In genomic region chr9:79816013-79816412, GRCm38 (mm10) we compare ENCODE assay signal across 21 mouse cellular contexts. TPM values are rescaled to one million over a fixed set of nuclear protein-coding genes. Genes with fewer than 3 reads are reported as not detected.
DNase-seq lines count a peak whose midpoint lies in the region; ATAC-seq and TF ChIP-seq lines count a peak whose summit lies in the region.
"Had no signal": no experiment of that assay in that cellular context is flagged by ENCODE, and none has a peak within 500 bp of the region (broad histone marks: within the 10 kb centered on the region; RNA-seq: fewer than 3 reads in every experiment).

No protein-coding gene starts in this region.

- H3K4me2 ChIP-seq in forebrain, embryonic 11.5 days (ENCODE audit: low read depth, low read length, severe bottlenecking), result no peak overlapping the region
- no peak overlapping the region for H3K4me2 ChIP-seq in kidney, embryonic 16.5 days (replicated peaks; ENCODE audit: low read depth, low read length)
- H3K4me2 ChIP-seq: heart, embryonic 11.5 days; hindbrain, embryonic 13.5 days; kidney, embryonic 15.5 days; neural tube, embryonic 12.5 days had no signal

- H3K27me3 ChIP-seq in thymus, adult 2 months (ENCODE audit: control insufficient read depth, insufficient read depth, low read length), result no peaks in the 10 kb centered on the region
- no peaks in the 10 kb centered on the region for H3K27me3 ChIP-seq in forebrain, embryonic 11.5 days (ENCODE audit: control insufficient read depth, insufficient read depth, low read length)
- H3K27me3 ChIP-seq in kidney, embryonic 16.5 days (ENCODE audit: insufficient read depth, low read length), result no peaks in the 10 kb centered on the region
- H3K27me3 ChIP-seq: CH12.LX; hindbrain, embryonic 13.5 days; kidney, embryonic 15.5 days; neural tube, embryonic 12.5 days had no signal

- peak; percentile 31 for DNase-seq in thymus, postnatal 25 days
- no peak for DNase-seq in thymus, adult 2 months
- no peak for DNase-seq in heart, postnatal 25 days (ENCODE audit: low spot score)
- DNase-seq in forebrain, embryonic 11.5 days (ENCODE audit: low spot score), result no peak
- DNase-seq: cerebellum, adult 9-11 months; embryo, embryonic 11 days; forebrain, postnatal 0 days; gastrocnemius, postnatal 36 days; heart, postnatal 10 days; lung, postnatal 10 days had no signal

- no peak for TF ChIP-seq POLR2A in thymus, adult 2 months (IDR thresholded peaks at IDR 0.05; ENCODE audit: control insufficient read depth, extremely low read depth, insufficient read depth, low read length, poor library complexity)

- intact Hi-C loops in heart, postnatal 25 days (cut with DNase I), result no loop called here

- peak; percentile 95 for ATAC-seq in activated CD4-positive, CD25-positive, alpha-beta regulatory T cell, adult 4 months
- peak; percentile 80 for ATAC-seq in inflammation-experienced regulatory T-cells, adult 6 months
- peak; percentile 57 for ATAC-seq in neutrophil, adult 5-6 weeks (ENCODE audit: extremely low read depth, insufficient number of reproducible peaks, low FRiP score, poor library complexity, severe bottlenecking)
- ATAC-seq in forebrain, embryonic 11.5 days (replicated peaks; ENCODE audit: low FRiP score), result no peak
- ATAC-seq in kidney, embryonic 16.5 days (ENCODE audit: low FRiP score, low TSS enrichment), result no peak
- ATAC-seq: forebrain, postnatal 0 days; intestine, embryonic 16.5 days had no signal

- H3K4me3 ChIP-seq in thymus, adult 2 months (ENCODE audit: control insufficient read depth, insufficient read depth, low read length), result no peak overlapping the region
- no peak overlapping the region for H3K4me3 ChIP-seq in forebrain, embryonic 11.5 days (ENCODE audit: low read depth, low read length)
- no peak overlapping the region for H3K4me3 ChIP-seq in kidney, embryonic 16.5 days (ENCODE audit: low read length)
- H3K4me3 ChIP-seq: hindbrain, embryonic 13.5 days; kidney, embryonic 15.5 days; neural tube, embryonic 12.5 days had no signal

- H3K27ac ChIP-seq in thymus, adult 2 months (ENCODE audit: control insufficient read depth, insufficient read depth, low read length), result no peak overlapping the region
- no peak overlapping the region for H3K27ac ChIP-seq in forebrain, embryonic 11.5 days (ENCODE audit: low read depth, low read length)
- no peak overlapping the region for H3K27ac ChIP-seq in kidney, embryonic 16.5 days (ENCODE audit: low read length)
- H3K27ac ChIP-seq: hindbrain, embryonic 13.5 days; kidney, embryonic 15.5 days; liver, embryonic 14.5 days; neural tube, embryonic 12.5 days had no signal

- peaks cover 4% of the 10 kb centered on the region; the same call in 1 of the 2 replicates for H3K9me3 ChIP-seq in forebrain, embryonic 11.5 days (ENCODE audit: control insufficient read depth, low read length)
- peaks cover 16% of the 10 kb centered on the region for H3K9me3 ChIP-seq in kidney, embryonic 16.5 days (ENCODE audit: low read length)
- H3K9me3 ChIP-seq: hindbrain, embryonic 13.5 days; kidney, embryonic 15.5 days; neural tube, embryonic 12.5 days had no signal

- H3K36me3 ChIP-seq in thymus, adult 2 months (ENCODE audit: control insufficient read depth, insufficient read depth, low read length), result no peaks in the 10 kb centered on the region
- peaks cover 17% of the 10 kb centered on the region; the same call in 1 of the 2 replicates for H3K36me3 ChIP-seq in forebrain, embryonic 11.5 days (ENCODE audit: control insufficient read depth, insufficient read depth, low read length)
- H3K36me3 ChIP-seq in kidney, embryonic 16.5 days (ENCODE audit: insufficient read depth, low read length), result 0 out of 2 replicates have a peak, but pooled peaks cover 5% of the 10 kb centered on the region

- 21% methylated on average over 11 of the region's 11 CpGs for WGBS in thymus, adult 2 months
- 90% methylated on average over 11 of the region's 11 CpGs for WGBS in forebrain, embryonic 11.5 days
- 90% methylated on average over 11 of the region's 11 CpGs for WGBS in kidney, embryonic 16.5 days

- no peak for TF ChIP-seq CTCF in thymus, adult 2 months (IDR thresholded peaks at IDR 0.05; ENCODE audit: borderline replicate concordance, control insufficient read depth, extremely low read depth, insufficient read depth, low read length, poor library complexity)

- H3K4me1 ChIP-seq in thymus, adult 2 months (replicated peaks; ENCODE audit: control insufficient read depth, insufficient read depth, low read length), result peaks cover 17% of the 10 kb centered on the region
- H3K4me1 ChIP-seq in forebrain, embryonic 11.5 days (replicated peaks; ENCODE audit: control insufficient read depth, insufficient read depth, low read length), result no peaks in the 10 kb centered on the region
- H3K4me1 ChIP-seq in kidney, embryonic 16.5 days (ENCODE audit: insufficient read depth, low read length), result no peaks in the 10 kb centered on the region
- H3K4me1 ChIP-seq: hindbrain, embryonic 13.5 days; kidney, embryonic 15.5 days; neural tube, embryonic 12.5 days had no signal

- H3K9ac ChIP-seq in forebrain, embryonic 11.5 days (ENCODE audit: low read length), result no peak overlapping the region
- no peak overlapping the region for H3K9ac ChIP-seq in kidney, embryonic 16.5 days (replicated peaks; ENCODE audit: low read length)
- H3K9ac ChIP-seq: forebrain, postnatal 0 days; hindbrain, embryonic 13.5 days; kidney, embryonic 15.5 days; liver, embryonic 14.5 days; neural tube, embryonic 12.5 days had no signal

RNA-seq across cellular contexts. Expression of gene Tmem30a, which starts 22.7 kb away (rescaled TPM):
- 50.5 and 64.3 TPM in 2 replicates for polyA plus RNA-seq in thymus, adult 2 months (2012; rRNA removed)
- 10 to 100 TPM; 47.1 to 55.3 TPM for polyA plus RNA-seq in activated CD4-positive, CD25-positive, alpha-beta regulatory T cell, adult 4 months (2017; shearing (Covaris generic))
- 10 to 100 TPM; 46.2 to 64.8 (median 46.9) TPM for polyA plus RNA-seq in inflammation-experienced regulatory T-cells, adult 6 months (2017; shearing (Covaris generic))
- total RNA-seq in neutrophil, adult 5-6 weeks (2017), result 123 and 140 TPM in 2 replicates
- total RNA-seq in heart, postnatal 25 days (2021), result 10 to 100 TPM; 53.8 to 60.6 TPM
- 77.6 and 84.9 TPM in 2 replicates for polyA plus RNA-seq in forebrain, embryonic 11.5 days (2014; fragmentation: Nextera tagmentation; extraction: Ambion mirVana)
- 81.4 and 86.2 TPM in 2 replicates for polyA plus RNA-seq in kidney, embryonic 16.5 days (2015; fragmentation: Nextera tagmentation; extraction: Ambion mirVana)

RNA-seq across cellular contexts. Expression of gene Cox7a2, which starts 56.3 kb away (rescaled TPM):
- polyA plus RNA-seq in thymus, adult 2 months (2012; rRNA removed), result 146 and 213 TPM in 2 replicates
- 100 to 1,000 TPM; 302 to 317 TPM for polyA plus RNA-seq in activated CD4-positive, CD25-positive, alpha-beta regulatory T cell, adult 4 months (2017; shearing (Covaris generic))
- 100 to 1,000 TPM; 249 to 393 (median 268) TPM for polyA plus RNA-seq in inflammation-experienced regulatory T-cells, adult 6 months (2017; shearing (Covaris generic))
- total RNA-seq in neutrophil, adult 5-6 weeks (2017), result 38.3 and 41.0 TPM in 2 replicates
- 1,000 to 10,000 TPM; 1,033 to 1,133 TPM for total RNA-seq in heart, postnatal 25 days (2021)
- polyA plus RNA-seq in forebrain, embryonic 11.5 days (2014; fragmentation: Nextera tagmentation; extraction: Ambion mirVana), result 531 and 572 TPM in 2 replicates
- polyA plus RNA-seq in kidney, embryonic 16.5 days (2015; fragmentation: Nextera tagmentation; extraction: Ambion mirVana), result 692 and 698 TPM in 2 replicates

Comparison
In these comparisons a context has a peak if more than half of its experiments do, and no peak if none do; other contexts are left out.
1. ATAC-seq: peak in activated CD4-positive, CD25-positive, alpha-beta regulatory T cell, adult 4 months (single experiment), inflammation-experienced regulatory T-cells, adult 6 months (single experiment) and neutrophil, adult 5-6 weeks (single experiment); none in forebrain, embryonic 11.5 days (single experiment) and kidney, embryonic 16.5 days (single experiment).